Mouse (Mus musculus) mammary gland, adult 2 months (tissue): ENCODE measurements around the gene Cfap298. TPM values are rescaled to one million over a fixed set of nuclear protein-coding genes. Genes with fewer than 3 reads are reported as not detected.

Experiments used
- polyA plus RNA-seq: library from polyadenylated mRNA; depleted of rRNA; stranded (reverse); fragments of >200 nt; gene quantifications from 2 replicates; pipeline ENCODE4 v1.2.3, GENCODE M21; 2012; ENCODE audit warnings: low replicate concordance; rRNA removed

Cfap298 gene
- polyA plus RNA-seq = 8.7 and 31.3 TPM in 2 replicates

DNA sequence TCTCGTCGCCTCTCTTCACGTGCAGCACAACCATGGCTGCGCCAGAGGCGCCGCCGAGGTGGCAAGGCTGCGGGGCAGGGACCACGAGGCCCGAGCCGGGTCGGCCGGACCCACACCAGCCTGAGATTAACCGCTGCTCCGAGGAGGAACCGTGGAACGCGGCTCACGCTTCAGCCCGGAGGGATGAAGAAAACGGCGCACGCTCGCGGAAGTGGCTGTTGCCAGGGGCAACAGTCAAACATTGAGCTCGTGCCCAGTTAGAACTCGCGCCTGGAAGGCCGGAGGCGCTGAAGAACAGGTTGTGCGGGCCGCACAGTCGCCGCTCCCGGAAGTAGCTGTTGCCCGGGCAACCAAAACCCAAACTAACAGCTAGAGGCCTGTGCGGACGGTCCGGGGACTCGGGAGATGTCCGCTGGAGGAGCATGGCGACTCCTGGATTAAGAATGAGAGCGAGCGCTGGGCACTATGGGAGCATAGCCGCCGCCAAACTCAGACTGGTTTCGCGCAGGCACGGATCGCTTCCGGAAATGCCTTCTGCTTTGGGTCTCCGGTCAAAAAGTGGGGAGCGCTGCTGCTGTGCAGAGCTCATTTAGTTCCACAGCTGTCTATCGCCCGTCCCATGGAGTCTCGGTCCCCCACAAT lies at the start of gene Cfap298:
Gene Cfap298, minus strand, starts transcription at position 428 of the 642 bp plus-strand sequence.

Other genes with a start within 250 kb of the Cfap298 start
- 8.1 and 11.0 TPM in 2 replicates for gene Mis18a, start 207.7 kb downstream of the Cfap298 start, polyA plus RNA-seq
- 459 and 493 TPM in 2 replicates for gene Mrap, start 196.9 kb downstream of the Cfap298 start, polyA plus RNA-seq
- gene Urb1, start 124.7 kb downstream of the Cfap298 start, polyA plus RNA-seq = 5.8 and 7.4 TPM in 2 replicates
- gene Eva1c, start 108.4 kb downstream of the Cfap298 start, polyA plus RNA-seq = 1.7 and 3.1 TPM in 2 replicates
- gene Synj1, start 76.2 kb upstream of the Cfap298 start, polyA plus RNA-seq = 23.9 and 34.8 TPM in 2 replicates
- 9.7 and 24.4 TPM in 2 replicates for gene Paxbp1, start 109.4 kb upstream of the Cfap298 start, polyA plus RNA-seq
- gene 4932438H23Rik, start 160.0 kb upstream of the Cfap298 start, polyA plus RNA-seq = 0.08 and 0.27 TPM in 2 replicates